In genomic region chr9:22707166-22707913, GRCm38 (mm10) we compare ENCODE assay signal across 21 mouse cellular contexts.
A peak's percentile ranks its signal among the peaks of the same experiment; 100 is the strongest.
DNase-seq lines count a peak whose midpoint lies in the region; ATAC-seq and TF ChIP-seq lines count a peak whose summit lies in the region.
"Had no signal": no experiment of that assay in that cellular context is flagged by ENCODE, and none has a peak within 500 bp of the region (broad histone marks: within the 10 kb centered on the region; RNA-seq: fewer than 3 reads in every experiment).

No protein-coding gene starts in this region.

- 7% methylated on average over 11 of the region's 11 CpGs for WGBS in forebrain, embryonic 10.5 days
- WGBS in forebrain, postnatal 0 days: 15% methylated on average over 11 of the region's 11 CpGs
- WGBS in forebrain, embryonic 12.5 days: 3% methylated on average over 11 of the region's 11 CpGs
- 20% methylated on average over 11 of the region's 11 CpGs for WGBS in limb, embryonic 10.5 days

- DNase-seq in forebrain, embryonic 10.5 days (ENCODE audit: extremely low spot score, low spot score): peak; percentile 34
- no peak for DNase-seq in forebrain, postnatal 0 days
- peak; percentile 28 for DNase-seq in Muller cell, postnatal 12 days (ENCODE audit: inconsistent ontology term)
- DNase-seq in limb, embryonic 10.5 days (ENCODE audit: low spot score): no peak
- DNase-seq in thymus, postnatal 4 days: no peak
- no peak for DNase-seq in thymus, postnatal 25 days
- DNase-seq in cerebellum, postnatal 14 days: no peak
- DNase-seq: adrenal gland, postnatal 14 days; cerebellum, adult 11 months; gastrocnemius, postnatal 36 days; lung, postnatal 10 days; right cerebral cortex, adult 18-20 months had no signal

- peaks cover 40% of the 10 kb centered on the region for H3K4me1 ChIP-seq in forebrain, embryonic 10.5 days
- H3K4me1 ChIP-seq in forebrain, postnatal 0 days (ENCODE audit: insufficient read depth): no peaks in the 10 kb centered on the region
- H3K4me1 ChIP-seq in forebrain, embryonic 12.5 days: peaks cover 25% of the 10 kb centered on the region
- H3K4me1 ChIP-seq in limb, embryonic 10.5 days: peaks cover 43% of the 10 kb centered on the region
- H3K4me1 ChIP-seq: heart, embryonic 10.5 days; hindbrain, embryonic 15.5 days had no signal

- H3K27ac ChIP-seq in forebrain, embryonic 10.5 days: peak overlapping the region; percentile 63; the same call in 1 of the 2 replicates
- no peak overlapping the region for H3K27ac ChIP-seq in forebrain, postnatal 0 days (ENCODE audit: low read depth, low read length)
- H3K27ac ChIP-seq in forebrain, embryonic 12.5 days: no peak overlapping the region
- 0 out of 2 replicates have a peak overlapping the region, but pooled peaks have one; percentile 14 for H3K27ac ChIP-seq in limb, embryonic 10.5 days
- H3K27ac ChIP-seq: embryonic facial prominence, embryonic 13.5 days; heart, embryonic 10.5 days; hindbrain, embryonic 15.5 days; kidney, embryonic 15.5 days; limb, embryonic 15.5 days; midbrain, embryonic 12.5 days had no signal

- H3K27me3 ChIP-seq in forebrain, embryonic 10.5 days (ENCODE audit: poor library complexity, severe bottlenecking): peaks cover 35% of the 10 kb centered on the region
- H3K27me3 ChIP-seq in forebrain, postnatal 0 days (ENCODE audit: insufficient read depth, low read length): no peaks in the 10 kb centered on the region
- H3K27me3 ChIP-seq in forebrain, embryonic 12.5 days: peaks cover 7% of the 10 kb centered on the region; the same call in 1 of the 2 replicates
- peaks cover 27% of the 10 kb centered on the region; the same call in 1 of the 2 replicates for H3K27me3 ChIP-seq in limb, embryonic 10.5 days (ENCODE audit: low read depth, poor library complexity, severe bottlenecking)
- H3K27me3 ChIP-seq: hindbrain, embryonic 15.5 days; kidney, embryonic 15.5 days; limb, embryonic 15.5 days; midbrain, embryonic 12.5 days had no signal

- no peak overlapping the region for H3K4me3 ChIP-seq in forebrain, embryonic 10.5 days
- no peak overlapping the region for H3K4me3 ChIP-seq in forebrain, postnatal 0 days (ENCODE audit: low read depth, low read length)
- no peak overlapping the region for H3K4me3 ChIP-seq in forebrain, embryonic 12.5 days (replicated peaks)
- H3K4me3 ChIP-seq in limb, embryonic 10.5 days: no peak overlapping the region
- H3K4me3 ChIP-seq: embryonic facial prominence, embryonic 13.5 days; heart, embryonic 10.5 days; hindbrain, embryonic 15.5 days; kidney, embryonic 15.5 days; limb, embryonic 15.5 days; midbrain, embryonic 12.5 days had no signal

- H3K9me3 ChIP-seq in forebrain, embryonic 10.5 days: peaks cover 13% of the 10 kb centered on the region
- H3K9me3 ChIP-seq in forebrain, postnatal 0 days (ENCODE audit: low read length): no peaks in the 10 kb centered on the region
- H3K9me3 ChIP-seq in forebrain, embryonic 12.5 days: peaks cover 7% of the 10 kb centered on the region; the same call in 1 of the 2 replicates
- no peaks in the 10 kb centered on the region for H3K9me3 ChIP-seq in limb, embryonic 10.5 days (replicated peaks)
- H3K9me3 ChIP-seq: embryonic facial prominence, embryonic 13.5 days; heart, embryonic 10.5 days; hindbrain, embryonic 15.5 days; kidney, embryonic 15.5 days; limb, embryonic 15.5 days had no signal

- no peak for ATAC-seq in forebrain, postnatal 0 days
- ATAC-seq in forebrain, embryonic 12.5 days (ENCODE audit: low FRiP score): peak; percentile 71
- ATAC-seq: activated CD4-positive, CD25-positive, alpha-beta regulatory T cell, adult 4 months; intestine, postnatal 0 days had no signal

- H3K36me3 ChIP-seq in forebrain, embryonic 10.5 days (replicated peaks): no peaks in the 10 kb centered on the region
- H3K36me3 ChIP-seq in forebrain, postnatal 0 days (ENCODE audit: insufficient read depth): no peaks in the 10 kb centered on the region
- no peaks in the 10 kb centered on the region for H3K36me3 ChIP-seq in forebrain, embryonic 12.5 days (replicated peaks)
- H3K36me3 ChIP-seq in limb, embryonic 10.5 days: 0 out of 2 replicates have a peak, but pooled peaks cover 3% of the 10 kb centered on the region
- H3K36me3 ChIP-seq: embryonic facial prominence, embryonic 13.5 days; heart, embryonic 10.5 days; hindbrain, embryonic 15.5 days; kidney, embryonic 15.5 days; limb, embryonic 15.5 days; midbrain, embryonic 12.5 days had no signal

- no peak overlapping the region for H3K4me2 ChIP-seq in forebrain, postnatal 0 days (ENCODE audit: low read depth)
- peak overlapping the region; percentile 13; the same call in 1 of the 2 replicates for H3K4me2 ChIP-seq in forebrain, embryonic 12.5 days
- H3K4me2 ChIP-seq: embryonic facial prominence, embryonic 13.5 days; hindbrain, embryonic 15.5 days; kidney, embryonic 15.5 days; limb, embryonic 15.5 days; midbrain, embryonic 12.5 days had no signal

- TF ChIP-seq CTCF in forebrain, postnatal 0 days (IDR thresholded peaks at IDR 0.05; ENCODE audit: low read depth): no peak

- no peak overlapping the region for H3K9ac ChIP-seq in forebrain, postnatal 0 days
- H3K9ac ChIP-seq in forebrain, embryonic 12.5 days: no peak overlapping the region
- H3K9ac ChIP-seq: embryonic facial prominence, embryonic 13.5 days; hindbrain, embryonic 15.5 days; kidney, embryonic 15.5 days; limb, embryonic 15.5 days; midbrain, embryonic 12.5 days had no signal

Comparison
In these comparisons a context has a peak if more than half of its experiments do, and no peak if none do; other contexts are left out.
1. DNase-seq: peak in forebrain, embryonic 10.5 days (single experiment) and Muller cell, postnatal 12 days (single experiment); none in forebrain, postnatal 0 days (single experiment), limb, embryonic 10.5 days (single experiment), thymus, postnatal 4 days (single experiment), thymus, postnatal 25 days (single experiment) and cerebellum, postnatal 14 days (0 of 2).
2. H3K27ac ChIP-seq: peak in forebrain, embryonic 10.5 days (single experiment) and limb, embryonic 10.5 days (single experiment); none in forebrain, postnatal 0 days (single experiment) and forebrain, embryonic 12.5 days (single experiment).